In genomic region chr1:193969264-193969908, GRCm38 (mm10) we compare ENCODE assay signal across 21 mouse cellular contexts.
DNase-seq lines count a peak whose midpoint lies in the region; ATAC-seq and TF ChIP-seq lines count a peak whose summit lies in the region.
"Had no signal": no experiment of that assay in that cellular context is flagged by ENCODE, and none has a peak within 500 bp of the region (broad histone marks: within the 10 kb centered on the region; RNA-seq: fewer than 3 reads in every experiment).

No protein-coding gene starts in this region.

- H3K27ac ChIP-seq in forebrain, postnatal 0 days (ENCODE audit: low read depth, low read length), result 0 out of 2 replicates have a peak overlapping the region, but pooled peaks have one; percentile 21
- no peak overlapping the region for H3K27ac ChIP-seq in forebrain, embryonic 13.5 days
- H3K27ac ChIP-seq in lung, embryonic 15.5 days, result no peak overlapping the region; the same call in 1 of the 2 replicates
- H3K27ac ChIP-seq: heart, embryonic 10.5 days; kidney, postnatal 0 days; limb, embryonic 10.5 days; liver, embryonic 15.5 days; stomach, postnatal 0 days had no signal

- WGBS in forebrain, postnatal 0 days, result 42% methylated on average over 4 of the region's 4 CpGs
- WGBS in forebrain, embryonic 13.5 days, result 70% methylated on average over 4 of the region's 4 CpGs
- WGBS in lung, embryonic 15.5 days, result 38% methylated on average over 4 of the region's 4 CpGs
- 54% methylated on average over 4 of the region's 4 CpGs for WGBS in lung, adult 2 months

- no peak overlapping the region for H3K4me2 ChIP-seq in forebrain, postnatal 0 days (ENCODE audit: low read depth)
- H3K4me2 ChIP-seq in forebrain, embryonic 13.5 days, result no peak overlapping the region
- no peak overlapping the region for H3K4me2 ChIP-seq in lung, embryonic 15.5 days
- H3K4me2 ChIP-seq: liver, embryonic 15.5 days had no signal

- no peaks in the 10 kb centered on the region for H3K9me3 ChIP-seq in forebrain, postnatal 0 days (ENCODE audit: low read length)
- no peaks in the 10 kb centered on the region for H3K9me3 ChIP-seq in forebrain, embryonic 13.5 days (replicated peaks)
- H3K9me3 ChIP-seq in lung, embryonic 15.5 days, result no peaks in the 10 kb centered on the region
- H3K9me3 ChIP-seq: heart, embryonic 10.5 days; limb, embryonic 10.5 days; liver, embryonic 15.5 days; megakaryocyte, embryonic 14.5 days had no signal

- peak; percentile 42 for DNase-seq in forebrain, postnatal 0 days
- DNase-seq in lung, adult 2 months, result no peak
- DNase-seq in NIH3T3 (ENCODE audit: low read depth), result peak; percentile 44
- peak; percentile 73 for DNase-seq in brain, embryonic 14.5 days (ENCODE audit: low read depth)
- DNase-seq: adrenal gland, postnatal 14 days; cerebellum, adult 9-11 months; kidney, adult 2 months; liver; midbrain, embryonic 14.5 days; thymus, adult 2 months; thymus, postnatal 4 days had no signal

- H3K36me3 ChIP-seq in forebrain, postnatal 0 days (ENCODE audit: insufficient read depth), result no peaks in the 10 kb centered on the region
- H3K36me3 ChIP-seq in forebrain, embryonic 13.5 days (ENCODE audit: poor library complexity, severe bottlenecking), result no peaks in the 10 kb centered on the region
- H3K36me3 ChIP-seq in lung, embryonic 15.5 days, result no peaks in the 10 kb centered on the region
- H3K36me3 ChIP-seq: heart, embryonic 10.5 days; limb, embryonic 10.5 days; liver, embryonic 15.5 days had no signal

- H3K27me3 ChIP-seq in forebrain, postnatal 0 days (ENCODE audit: insufficient read depth, low read length), result no peaks in the 10 kb centered on the region
- no peaks in the 10 kb centered on the region for H3K27me3 ChIP-seq in forebrain, embryonic 13.5 days
- no peaks in the 10 kb centered on the region for H3K27me3 ChIP-seq in lung, embryonic 15.5 days
- H3K27me3 ChIP-seq: liver, embryonic 15.5 days had no signal

- no peak overlapping the region for H3K9ac ChIP-seq in forebrain, postnatal 0 days
- H3K9ac ChIP-seq in forebrain, embryonic 13.5 days, result no peak overlapping the region
- no peak overlapping the region for H3K9ac ChIP-seq in lung, embryonic 15.5 days
- H3K9ac ChIP-seq: liver, embryonic 15.5 days had no signal

- no peaks in the 10 kb centered on the region for H3K4me1 ChIP-seq in forebrain, postnatal 0 days (ENCODE audit: insufficient read depth)
- no peaks in the 10 kb centered on the region for H3K4me1 ChIP-seq in forebrain, embryonic 13.5 days
- peaks cover 10% of the 10 kb centered on the region; the same call in 1 of the 2 replicates for H3K4me1 ChIP-seq in lung, embryonic 15.5 days
- no peaks in the 10 kb centered on the region for H3K4me1 ChIP-seq in lung, adult 2 months (ENCODE audit: control insufficient read depth, insufficient read depth, low read length)
- H3K4me1 ChIP-seq: heart, embryonic 10.5 days; liver, embryonic 15.5 days; megakaryocyte, embryonic 14.5 days had no signal

- no peak for TF ChIP-seq POLR2A in lung, adult 2 months (IDR thresholded peaks at IDR 0.05; ENCODE audit: borderline replicate concordance, extremely low read depth, low read depth, low read length)
- no peak for TF ChIP-seq POLR2A in brain, embryonic 14.5 days (IDR thresholded peaks at IDR 0.05; ENCODE audit: borderline replicate concordance, extremely low read depth, insufficient read depth, insufficient read length, poor library complexity, severe bottlenecking)

- H3K4me3 ChIP-seq in forebrain, postnatal 0 days (ENCODE audit: low read depth, low read length), result no peak overlapping the region
- H3K4me3 ChIP-seq in forebrain, embryonic 13.5 days, result no peak overlapping the region
- H3K4me3 ChIP-seq in lung, embryonic 15.5 days, result no peak overlapping the region
- no peak overlapping the region for H3K4me3 ChIP-seq in lung, adult 2 months (replicated peaks; ENCODE audit: extremely low read depth, low read depth, low read length)
- H3K4me3 ChIP-seq: erythroblast, embryonic 14.5 days; heart, embryonic 10.5 days; limb, embryonic 10.5 days; liver, embryonic 15.5 days; megakaryocyte, embryonic 14.5 days had no signal

- TF ChIP-seq CTCF in forebrain, postnatal 0 days (IDR thresholded peaks at IDR 0.05; ENCODE audit: low read depth), result no peak
- no peak for TF ChIP-seq CTCF in lung, adult 2 months (IDR thresholded peaks at IDR 0.05; ENCODE audit: insufficient read depth, low read length)
- TF ChIP-seq CTCF in brain, embryonic 14.5 days (IDR thresholded peaks at IDR 0.05; ENCODE audit: borderline replicate concordance, extremely low read depth, insufficient read depth, insufficient read length), result no peak

- ATAC-seq in forebrain, postnatal 0 days, result no peak
- no peak for ATAC-seq in forebrain, embryonic 13.5 days
- peak; percentile 56; the same call in 1 of the 2 replicates for ATAC-seq in lung, embryonic 15.5 days (ENCODE audit: borderline replicate concordance, extremely low read depth, low FRiP score, low TSS enrichment)
- no peak for ATAC-seq in erythroblast, adult 5-6 weeks (replicated peaks; ENCODE audit: low FRiP score, poor library complexity, severe bottlenecking)
